Mouse (Mus musculus): ENCODE data around the gene Uba2. TPM values are rescaled to one million over a fixed set of nuclear protein-coding genes. Genes with fewer than 3 reads are reported as not detected.
A peak's percentile ranks its signal among the peaks of the same experiment; 100 is the strongest.
"Not testable (repeated sequence)": the region's sequence is repeated elsewhere in the genome, so short reads cannot be mapped to it uniquely, and the experiment has no call there.

Gene Uba2
- polyA plus RNA-seq, 1 experiment from 2014 or later = 197 TPM

- no peak overlapping the region for H3K27ac ChIP-seq
- peaks cover 95% of the 10 kb centered on the region for H3K36me3 ChIP-seq
- H3K4me1 ChIP-seq = no peaks in the 10 kb centered on the region
- DNase-seq (ENCODE audit: low spot score) = no peak
- H3K27me3 ChIP-seq (ENCODE audit: insufficient read depth, poor library complexity, severe bottlenecking) = no peaks in the 10 kb centered on the region
- no peaks in the 10 kb centered on the region for H3K9me3 ChIP-seq
- H3K4me3 ChIP-seq = no peak overlapping the region
- WGBS = 97% methylated on average over 3 of the region's 3 CpGs
These were observed 11.4 kb downstream of the Uba2 start for GRCm38 (mm10) chr7:34157994-34158393.

DNA sequence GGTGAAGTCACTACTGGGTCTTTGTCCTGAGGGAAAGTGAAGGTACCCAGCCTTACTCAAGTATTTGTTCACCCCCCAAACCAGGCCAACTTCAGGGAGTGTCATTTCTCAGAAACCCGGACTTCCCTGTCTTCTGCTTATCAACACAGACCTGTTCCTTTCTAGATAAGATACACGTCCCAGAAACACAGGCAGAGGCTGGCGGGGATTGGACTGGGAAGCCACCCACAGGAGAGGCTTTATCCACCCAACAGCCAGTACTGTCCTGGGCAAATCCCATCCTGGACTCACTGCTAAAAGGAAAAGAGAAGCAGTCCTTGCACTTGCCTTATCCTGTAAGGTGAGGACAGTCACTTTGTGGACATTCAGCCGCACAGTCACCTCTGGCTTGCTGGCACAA, 22.2 kb downstream of the Uba2 start:
- H3K27me3 ChIP-seq (ENCODE audit: insufficient read depth, poor library complexity, severe bottlenecking) = no peaks in the 10 kb centered on the region
- no peak for DNase-seq (ENCODE audit: low spot score)
- H3K27ac ChIP-seq = no peak overlapping the region
- H3K9me3 ChIP-seq = peaks cover 3% of the 10 kb centered on the region; the same call in 1 of the 2 replicates
- H3K4me1 ChIP-seq = no peaks in the 10 kb centered on the region
- WGBS = 45% methylated on average over 4 of the region's 4 CpGs
- H3K36me3 ChIP-seq = peaks cover 99% of the 10 kb centered on the region
- no peak overlapping the region for H3K4me3 ChIP-seq

- Histone ChIP-seq H3K27me3 (ENCODE audit: insufficient read depth, poor library complexity, severe bottlenecking) (no peaks in the 10 kb centered on the region), H3K9me3 (no peaks in the 10 kb centered on the region), H3K27ac (no peak overlapping the region), H3K4me3 (no peak overlapping the region), H3K4me1 (no peaks in the 10 kb centered on the region), H3K36me3 (peaks cover 63% of the 10 kb centered on the region)
- WGBS = 94% methylated on average over 13 of the region's 13 CpGs
- no peak for DNase-seq (ENCODE audit: low spot score)
These were observed 28.3 kb downstream of the Uba2 start for GRCm38 (mm10) chr7:34141123-34141522.

- Histone ChIP-seq H3K27me3 (ENCODE audit: insufficient read depth, poor library complexity, severe bottlenecking) (no peaks in the 10 kb centered on the region), H3K4me1 (no peaks in the 10 kb centered on the region), H3K27ac (no peak overlapping the region), H3K4me3 (no peak overlapping the region), H3K9me3 (no peaks in the 10 kb centered on the region), H3K36me3 (peaks cover 46% of the 10 kb centered on the region)
- no peak for DNase-seq (ENCODE audit: low spot score)
- 87% methylated on average over 6 of the region's 6 CpGs for WGBS
These were observed 29.9 kb downstream of the Uba2 start for GRCm38 (mm10) chr7:34139493-34139892.

- DNase-seq (ENCODE audit: low spot score) = no peak
- H3K4me3 ChIP-seq = no peak overlapping the region
These were observed 35.1 kb downstream of the Uba2 start for GRCm38 (mm10) chr7:34134336-34134735.

DNA sequence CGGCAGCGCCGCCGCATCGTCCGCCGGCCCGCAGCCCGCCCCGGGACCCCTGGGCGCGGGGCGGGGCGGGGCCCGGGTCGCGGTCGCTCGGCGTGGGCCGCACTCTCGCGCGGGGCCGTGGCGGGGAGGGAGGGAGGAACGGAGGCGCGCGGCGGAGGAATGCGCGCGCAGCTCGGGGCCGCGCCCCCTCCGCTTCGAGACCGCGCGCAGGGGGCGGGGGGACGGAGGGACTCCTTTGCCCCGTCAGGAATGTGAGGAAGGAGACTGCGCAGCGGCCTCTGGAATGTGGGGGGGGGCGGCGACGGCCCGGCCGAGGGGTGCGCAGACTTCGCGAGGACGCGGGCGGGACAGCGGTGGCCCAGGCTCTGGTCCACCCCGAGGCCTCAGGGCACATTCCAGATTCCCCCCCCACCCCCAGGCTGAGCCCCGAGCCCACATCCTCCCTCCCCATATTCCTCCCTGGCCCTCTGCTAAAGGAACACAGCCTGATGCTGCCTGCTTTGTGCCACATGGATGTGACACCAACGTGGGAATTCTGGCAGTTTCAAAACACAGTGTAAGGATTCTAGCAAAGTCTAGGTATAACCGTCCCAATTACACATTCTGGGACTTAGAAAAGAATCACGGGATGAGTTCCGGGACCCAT, 36.2 kb downstream of the Uba2 start, which contains the start of gene Wtip:
Gene Wtip (minus strand): TSS at position 152 of the 646 bp plus-strand sequence.
- H3K9me3 ChIP-seq = no peaks in the 10 kb centered on the region
- no peaks in the 10 kb centered on the region for H3K27me3 ChIP-seq (ENCODE audit: insufficient read depth, poor library complexity, severe bottlenecking)
- peak within 1 kb of the TSS; percentile 97 for H3K27ac ChIP-seq
- H3K4me3 ChIP-seq = peak within 1 kb of the TSS; percentile 85
- peaks cover 24% of the 10 kb centered on the region for H3K4me1 ChIP-seq
- WGBS = 2% methylated on average over 56 of the region's 65 CpGs
- DNase-seq (ENCODE audit: low spot score) = peak; percentile 92
- no peaks in the 10 kb centered on the region for H3K36me3 ChIP-seq

More at GRCm38 (mm10) chr7:34134336-34134735, 35.1 kb downstream of the Uba2 start:
- Histone ChIP-seq H3K36me3 (no peaks in the 10 kb centered on the region), H3K27me3 (ENCODE audit: insufficient read depth, poor library complexity, severe bottlenecking) (no peaks in the 10 kb centered on the region), H3K27ac (no peak overlapping the region), H3K9me3 (no peaks in the 10 kb centered on the region), H3K4me1 (peaks cover 24% of the 10 kb centered on the region)
- WGBS = 77% methylated on average over 2 of the region's 2 CpGs

GRCm38 (mm10) chr7:34132355-34133079, 36.9 kb downstream of the Uba2 start:
- no peaks in the 10 kb centered on the region for H3K9me3 ChIP-seq
- peak overlapping the region; percentile 97 for H3K27ac ChIP-seq
- H3K36me3 ChIP-seq = peaks cover 6% of the 10 kb centered on the region; the same call in 1 of the 2 replicates
- H3K4me3 ChIP-seq = peak overlapping the region; percentile 85
- no peaks in the 10 kb centered on the region for H3K27me3 ChIP-seq (ENCODE audit: insufficient read depth, poor library complexity, severe bottlenecking)
- H3K4me1 ChIP-seq = peaks cover 24% of the 10 kb centered on the region
- no peak for DNase-seq (ENCODE audit: low spot score)
- 8% methylated on average over 104 of the region's 116 CpGs for WGBS

DNA sequence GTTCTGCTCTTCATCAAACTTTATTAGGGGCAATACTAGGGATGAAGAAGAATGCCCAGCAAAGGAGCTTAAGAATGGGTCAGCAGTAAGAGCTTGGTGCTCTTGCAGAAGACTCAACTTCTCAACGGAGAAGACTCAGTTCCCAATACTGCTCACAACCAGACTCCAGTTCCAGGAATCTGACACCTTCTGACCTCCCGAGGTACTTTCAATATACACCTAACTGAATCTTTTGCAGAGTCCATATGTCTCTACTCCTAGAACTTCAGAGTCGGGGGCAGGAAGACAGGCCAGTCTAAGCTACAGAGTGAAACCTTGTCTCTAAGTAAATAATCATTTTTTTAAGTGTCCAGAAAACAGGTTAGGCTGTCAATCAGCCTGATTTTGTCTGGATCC, 37.4 kb downstream of the Uba2 start:
- peaks cover 24% of the 10 kb centered on the region for H3K4me1 ChIP-seq
- DNase-seq (ENCODE audit: low spot score) = no peak
- WGBS = 14% methylated on average over 3 of the region's 3 CpGs
- H3K9me3 ChIP-seq = no peaks in the 10 kb centered on the region
- peak overlapping the region; percentile 85 for H3K4me3 ChIP-seq
- H3K27ac ChIP-seq = peak overlapping the region; percentile 97
- no peaks in the 10 kb centered on the region for H3K27me3 ChIP-seq (ENCODE audit: insufficient read depth, poor library complexity, severe bottlenecking)
- H3K36me3 ChIP-seq = peaks cover 12% of the 10 kb centered on the region

DNA sequence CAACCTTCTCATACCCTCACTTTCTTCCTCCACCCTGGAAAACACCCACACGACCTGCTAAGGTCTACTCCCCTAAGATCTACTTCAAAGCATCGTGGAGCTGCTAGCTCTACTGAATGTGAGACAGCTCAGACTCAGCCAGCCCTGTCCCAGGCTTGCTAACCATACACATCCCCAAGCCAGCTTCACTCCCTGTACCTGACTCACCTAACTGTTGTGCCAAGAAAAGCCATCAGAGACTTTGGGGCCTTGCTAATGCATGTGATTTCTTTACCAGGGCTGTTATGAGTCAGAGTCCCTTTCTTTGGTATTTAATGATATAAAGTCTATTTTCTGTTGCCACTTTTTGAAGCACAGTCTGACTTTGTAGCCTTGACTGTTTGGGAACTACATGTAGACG, 38.3 kb downstream of the Uba2 start:
- no peak for DNase-seq (ENCODE audit: low spot score)
- WGBS = 61% methylated on average over 3 of the region's 3 CpGs
- H3K4me3 ChIP-seq = peak overlapping the region; percentile 85

DNA sequence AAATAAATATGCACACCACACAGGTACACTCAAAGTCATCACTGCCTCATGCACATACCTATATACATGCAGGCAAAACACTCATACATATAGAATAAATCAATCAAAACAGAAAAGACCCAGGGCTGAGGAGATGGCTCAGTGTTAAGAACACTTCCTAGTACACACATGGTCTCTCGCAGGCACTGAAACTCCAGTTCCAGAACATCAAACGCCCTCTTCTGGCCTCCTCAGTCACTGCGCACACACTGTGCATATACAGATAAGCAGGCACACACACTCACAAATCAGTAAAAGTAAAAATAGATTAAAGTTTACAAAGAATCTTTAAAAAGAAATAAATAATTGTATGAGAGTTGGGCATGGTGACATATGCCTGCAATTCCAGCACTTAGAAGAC, 43.1 kb downstream of the Uba2 start:
- no peak overlapping the region for H3K4me3 ChIP-seq
- 85% methylated on average over 3 of the region's 3 CpGs for WGBS
- peaks cover 32% of the 10 kb centered on the region for H3K36me3 ChIP-seq
- no peaks in the 10 kb centered on the region for H3K27me3 ChIP-seq (ENCODE audit: insufficient read depth, poor library complexity, severe bottlenecking)
- no peak for DNase-seq (ENCODE audit: low spot score)
- no peak overlapping the region for H3K27ac ChIP-seq
- H3K9me3 ChIP-seq = no peaks in the 10 kb centered on the region
- peaks cover 15% of the 10 kb centered on the region for H3K4me1 ChIP-seq

More for the DNA sequence above, 38.3 kb downstream of the Uba2 start:
- H3K9me3 ChIP-seq = no peaks in the 10 kb centered on the region
- H3K36me3 ChIP-seq = peaks cover 20% of the 10 kb centered on the region
- no peak overlapping the region for H3K27ac ChIP-seq
- H3K27me3 ChIP-seq (ENCODE audit: insufficient read depth, poor library complexity, severe bottlenecking) = no peaks in the 10 kb centered on the region
- peaks cover 24% of the 10 kb centered on the region for H3K4me1 ChIP-seq

GRCm38 (mm10) chr7:34125346-34125745, 44.1 kb downstream of the Uba2 start:
- H3K9me3 ChIP-seq = no peaks in the 10 kb centered on the region
- WGBS = 90% methylated on average over 9 of the region's 9 CpGs
- no peak overlapping the region for H3K4me3 ChIP-seq
- no peaks in the 10 kb centered on the region for H3K27me3 ChIP-seq (ENCODE audit: insufficient read depth, poor library complexity, severe bottlenecking)
- H3K27ac ChIP-seq = no peak overlapping the region
- H3K4me1 ChIP-seq = peaks cover 6% of the 10 kb centered on the region; the same call in 1 of the 2 replicates
- H3K36me3 ChIP-seq = peaks cover 32% of the 10 kb centered on the region
- no peak for DNase-seq (ENCODE audit: low spot score)

GRCm38 (mm10) chr7:34122987-34123720, 46.2 kb downstream of the Uba2 start:
- no peaks in the 10 kb centered on the region for H3K9me3 ChIP-seq
- H3K4me1 ChIP-seq = 0 out of 2 replicates have a peak, but pooled peaks cover 5% of the 10 kb centered on the region
- H3K27ac ChIP-seq = no peak overlapping the region
- no peaks in the 10 kb centered on the region for H3K27me3 ChIP-seq (ENCODE audit: insufficient read depth, poor library complexity, severe bottlenecking)
- peaks cover 45% of the 10 kb centered on the region for H3K36me3 ChIP-seq
- WGBS = 81% methylated on average over 6 of the region's 6 CpGs
- no peak for DNase-seq (ENCODE audit: low spot score)
- H3K4me3 ChIP-seq = no peak overlapping the region

DNA sequence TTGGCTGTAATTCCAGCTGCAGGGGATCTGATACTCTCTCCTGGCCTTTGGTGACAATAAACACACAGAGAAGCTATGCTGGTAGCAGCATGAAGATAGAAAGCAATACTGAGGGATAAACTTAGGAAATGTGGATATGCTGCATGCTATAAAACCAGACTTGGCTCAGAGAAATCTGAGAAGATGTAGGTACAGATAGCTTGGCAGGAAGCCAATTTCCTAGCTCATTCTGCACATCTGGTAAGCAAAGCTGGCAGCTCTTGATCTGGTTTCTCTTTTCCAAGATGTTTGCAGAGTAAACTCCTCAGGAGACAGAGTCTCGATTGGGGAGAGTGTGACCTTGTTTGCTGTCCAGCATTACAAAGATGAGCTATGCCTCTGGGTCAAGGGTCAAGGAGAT, 48.8 kb downstream of the Uba2 start:
- H3K27me3 ChIP-seq (ENCODE audit: insufficient read depth, poor library complexity, severe bottlenecking); H3K27ac ChIP-seq; H3K4me3 ChIP-seq; H3K4me1 ChIP-seq; DNase-seq (ENCODE audit: low spot score); H3K9me3 ChIP-seq: not testable (repeated sequence)
- H3K36me3 ChIP-seq = peaks cover 50% of the 10 kb centered on the region
- 46% methylated on average over 1 of the region's 1 CpGs for WGBS
